Mouse (Mus musculus) stomach, postnatal 0 days (tissue): Measurements from ENCODE around the gene Gtf2e1. TPM values are rescaled to one million over a fixed set of nuclear protein-coding genes. Genes with fewer than 3 reads are reported as not detected.

Source experiments
- ATAC-seq: fragments of 200-750 bp; cut with Nextera tagmentation; 2 replicates; pipeline ENCODE4 v1.8.0; 2017; ENCODE audit not compliant: low FRiP score, low TSS enrichment
- DNase-seq: peaks from one replicate; pipeline ENCODE4 v3.0.0-alpha.2; 2016; ENCODE audit warnings: low spot score
- H3K27ac ChIP-seq: fragments of 300-500 bp; sonication (generic); replicated peaks from 2 replicates; pipeline ENCODE4 v1.5.1; 2014; ENCODE audit warnings: mild to moderate bottlenecking, control low read depth
- H3K27me3 ChIP-seq: fragments of 300-500 bp; sonication (generic); 2 replicates; pipeline ENCODE4 v1.6.1; 2014; ENCODE audit warnings: low read length; ENCODE audit not compliant: control insufficient read depth, insufficient read depth
- H3K36me3 ChIP-seq: fragments of 300-500 bp; sonication (generic); 2 replicates; pipeline ENCODE4 v1.6.1; 2014; ENCODE audit warnings: low read length, mixed read lengths; ENCODE audit not compliant: control insufficient read depth, insufficient read depth
- H3K4me1 ChIP-seq: fragments of 300-500 bp; sonication (generic); replicated peaks from 2 replicates; pipeline ENCODE4 v1.6.1; 2014; ENCODE audit warnings: antibody characterized with exemption; ENCODE audit not compliant: control insufficient read depth, insufficient read depth
- H3K4me2 ChIP-seq: fragments of 300-500 bp; sonication (generic); replicated peaks from 2 replicates; pipeline ENCODE4 v1.6.1; 2014; ENCODE audit warnings: low read depth, mild to moderate bottlenecking, control low read depth, moderate library complexity
- H3K4me3 ChIP-seq: fragments of 300-500 bp; sonication (generic); 2 replicates; pipeline ENCODE4 v1.5.1; 2014; ENCODE audit warnings: low read depth, low read length, control low read depth
- H3K9ac ChIP-seq: fragments of 300-500 bp; sonication (generic); 2 replicates; pipeline ENCODE4 v1.6.1; 2014; ENCODE audit warnings: mild to moderate bottlenecking, low read length, control low read depth, mixed read lengths
- H3K9me3 ChIP-seq: fragments of 300-500 bp; sonication (generic); 2 replicates; pipeline ENCODE4 v1.6.1; 2016; ENCODE audit warnings: low read length; ENCODE audit not compliant: control insufficient read depth
- CTCF ChIP-seq: IDR thresholded peaks from 2 replicates; pipeline ENCODE4 v1.5.1; 2016; ENCODE audit warnings: antibody characterized with exemption, low read depth, mild to moderate bottlenecking, moderate library complexity
- EP300 ChIP-seq: optimal IDR thresholded peaks from 2 replicates; pipeline ENCODE3; 2016; ENCODE audit warnings: antibody characterized with exemption
- WGBS: fragments of 180-500 bp; shearing (Covaris S2); extraction: QIAGEN DNeasy Blood & Tissue Kit; methylation state at CpG from one replicate; pipeline ENCODE4 v1.1.7; 2014; 5-methylcytosine and 5-hydroxymethylcytosine counted together
- polyA plus RNA-seq: library from polyadenylated mRNA; unstranded; fragments of >200 nt; fragmentation: Nextera tagmentation; extraction: Ambion mirVana; gene quantifications from 2 replicates; pipeline ENCODE4 v1.2.1, GENCODE M21; 2015

The Gtf2e1 gene
- polyA plus RNA-seq, 1 experiment from 2014 or later: 9.2 TPM

GRCm38 (mm10) chr16:37522100-37522697 is 17.4 kb downstream of the Gtf2e1 start:
- Histone ChIP-seq H3K36me3 (peaks cover 11% of the 10 kb centered on the region; the same call in 1 of the 2 replicates), H3K9ac (no peak overlapping the region), H3K9me3 (no peaks in the 10 kb centered on the region), H3K4me3 (no peak overlapping the region), H3K27me3 (no peaks in the 10 kb centered on the region), H3K4me1 (no peaks in the 10 kb centered on the region), H3K4me2 (no peak overlapping the region), H3K27ac (no peak overlapping the region)
- 93% methylated on average over 7 of the region's 7 CpGs for WGBS
- DNase-seq (no peak), ATAC-seq (no peak)
- TF ChIP-seq EP300 (no peak), CTCF (no peak)

DNA sequence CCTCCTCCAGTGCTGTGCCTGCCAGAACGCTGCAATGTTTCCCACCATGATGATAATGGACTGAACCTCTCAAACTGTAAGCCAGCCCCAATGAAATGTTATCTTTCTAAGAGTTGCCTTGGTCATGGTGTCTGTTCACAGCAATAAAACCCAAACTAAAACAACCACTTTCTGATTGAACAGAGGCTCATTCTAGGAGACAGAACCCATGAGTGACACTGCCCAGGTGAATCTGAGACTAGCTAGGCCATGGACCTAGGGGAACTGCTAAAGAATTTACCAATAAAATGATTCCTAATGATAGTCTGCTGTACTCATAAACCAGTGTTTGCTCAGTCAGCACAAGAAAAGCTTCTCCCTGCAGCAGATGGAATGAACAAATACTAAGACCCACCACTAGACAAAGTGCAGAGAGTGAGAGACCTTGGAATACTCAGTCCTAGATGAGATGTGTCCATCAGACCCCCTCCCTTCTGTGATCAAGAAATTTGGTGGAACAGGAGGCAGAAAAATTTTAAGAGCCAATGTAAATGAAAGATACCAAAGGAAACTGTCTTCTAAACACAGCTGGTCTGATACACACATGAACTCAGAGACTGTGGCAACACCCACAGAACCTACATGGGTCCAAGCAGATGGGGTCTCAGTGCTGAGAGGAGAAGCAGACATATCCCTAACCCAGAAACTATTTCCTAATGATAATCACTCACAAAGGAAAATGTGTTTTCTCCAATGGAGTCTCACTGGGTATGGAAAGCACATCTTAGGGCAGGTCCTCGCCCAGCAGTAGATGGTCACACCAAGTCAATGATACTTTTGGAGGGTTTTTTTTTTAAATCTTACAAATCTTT is 19.2 kb downstream of the Gtf2e1 start:
- no peak for DNase-seq
- no peaks in the 10 kb centered on the region for H3K4me1 ChIP-seq
- ATAC-seq: no peak
- H3K36me3 ChIP-seq: peaks cover 14% of the 10 kb centered on the region; the same call in 1 of the 2 replicates
- TF ChIP-seq EP300: no peak
- TF ChIP-seq CTCF: no peak
- H3K9me3 ChIP-seq: no peaks in the 10 kb centered on the region
- no peak overlapping the region for H3K4me2 ChIP-seq
- no peak overlapping the region for H3K4me3 ChIP-seq
- H3K9ac ChIP-seq: no peak overlapping the region
- 94% methylated on average over 2 of the region's 2 CpGs for WGBS
- H3K27me3 ChIP-seq: no peaks in the 10 kb centered on the region
- no peak overlapping the region for H3K27ac ChIP-seq

- ATAC-seq (no peak), DNase-seq (no peak)
- Histone ChIP-seq H3K4me3 (no peak overlapping the region), H3K4me1 (no peaks in the 10 kb centered on the region), H3K9ac (no peak overlapping the region), H3K27me3 (no peaks in the 10 kb centered on the region), H3K36me3 (peaks cover 14% of the 10 kb centered on the region; the same call in 1 of the 2 replicates), H3K4me2 (no peak overlapping the region), H3K27ac (no peak overlapping the region), H3K9me3 (no peaks in the 10 kb centered on the region)
- WGBS: 88% methylated on average over 1 of the region's 1 CpGs
- TF ChIP-seq CTCF: no peak
- no peak for TF ChIP-seq EP300
These were observed 19.9 kb downstream of the Gtf2e1 start for GRCm38 (mm10) chr16:37519721-37520120.

GRCm38 (mm10) chr16:37518662-37519061 is 20.9 kb downstream of the Gtf2e1 start:
- Histone ChIP-seq H3K4me2 (no peak overlapping the region), H3K4me3 (no peak overlapping the region), H3K9me3 (no peaks in the 10 kb centered on the region), H3K4me1 (no peaks in the 10 kb centered on the region), H3K27me3 (no peaks in the 10 kb centered on the region), H3K36me3 (peaks cover 14% of the 10 kb centered on the region; the same call in 1 of the 2 replicates), H3K27ac (no peak overlapping the region), H3K9ac (no peak overlapping the region)
- ATAC-seq: no peak
- DNase-seq: no peak
- TF ChIP-seq EP300: no peak
- TF ChIP-seq CTCF: no peak
- WGBS: 80% methylated on average over 2 of the region's 2 CpGs

DNA sequence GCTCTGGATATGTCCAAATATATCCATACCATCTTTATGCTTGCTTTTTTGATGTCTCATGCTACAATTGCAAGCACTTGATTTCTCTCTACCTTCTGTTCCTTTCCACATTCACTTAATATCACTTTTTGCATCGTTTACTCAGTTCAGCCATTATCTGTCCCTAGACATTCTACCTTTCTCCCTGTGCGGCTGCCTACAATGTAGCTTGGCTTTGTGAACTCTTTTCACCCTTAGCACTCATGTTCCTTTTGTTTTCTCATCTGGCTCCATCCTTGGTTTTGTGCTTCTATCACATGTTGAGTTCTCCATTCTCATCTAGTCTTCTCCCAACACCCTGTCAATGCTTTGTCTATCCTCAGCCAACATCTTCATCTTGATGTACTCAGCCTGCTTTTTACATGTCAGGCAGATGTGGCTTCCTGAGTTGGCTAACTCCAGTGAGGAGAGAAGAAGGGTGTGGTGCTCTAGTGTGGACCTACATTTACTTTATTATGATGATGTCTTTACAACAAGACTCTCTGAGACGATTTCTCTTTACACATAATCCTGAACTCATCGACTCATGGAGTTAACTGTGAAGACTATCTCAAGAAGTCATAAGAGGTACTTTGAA is 21.9 kb downstream of the Gtf2e1 start:
- H3K4me2 ChIP-seq: no peak overlapping the region
- no peak for DNase-seq
- no peaks in the 10 kb centered on the region for H3K4me1 ChIP-seq
- ATAC-seq: no peak
- H3K9ac ChIP-seq: no peak overlapping the region
- no peak overlapping the region for H3K27ac ChIP-seq
- H3K9me3 ChIP-seq: no peaks in the 10 kb centered on the region
- H3K4me3 ChIP-seq: no peak overlapping the region
- no peaks in the 10 kb centered on the region for H3K27me3 ChIP-seq
- TF ChIP-seq EP300 (no peak), CTCF (no peak)
- 88% methylated on average over 4 of the region's 4 CpGs for WGBS
- H3K36me3 ChIP-seq: peaks cover 14% of the 10 kb centered on the region; the same call in 1 of the 2 replicates
